9 mouse cellular contexts compared by ENCODE assay signal in the genomic region with DNA sequence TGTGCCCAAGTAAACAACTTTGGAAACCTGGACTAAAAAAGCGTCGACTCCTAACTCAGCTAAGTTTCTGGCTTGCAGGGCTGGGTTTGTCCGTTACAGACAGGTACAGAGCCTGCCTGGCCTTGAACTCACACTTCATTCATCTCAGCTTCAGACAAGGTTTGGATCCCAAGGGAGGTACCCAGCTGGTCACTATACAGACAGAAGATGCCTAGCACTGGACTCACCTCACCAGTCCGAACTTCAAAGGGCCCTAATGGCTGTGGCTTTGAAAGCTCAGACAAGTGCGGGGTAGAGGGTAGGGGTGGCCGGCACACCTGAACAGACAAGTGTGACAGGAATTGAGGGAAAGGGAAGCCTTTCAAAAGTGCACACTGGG. TPM values are rescaled to one million over a fixed set of nuclear protein-coding genes. Genes with fewer than 3 reads are reported as not detected.
DNase-seq lines count a peak whose midpoint lies in the region; ATAC-seq and TF ChIP-seq lines count a peak whose summit lies in the region.
"Had no signal": no experiment of that assay in that cellular context is flagged by ENCODE, and none has a peak within 500 bp of the region (broad histone marks: within the 10 kb centered on the region; RNA-seq: fewer than 3 reads in every experiment).

No protein-coding gene starts in this region.

- 0 out of 2 replicates have a peak overlapping the region, but pooled peaks have one; percentile 3 for H3K9ac ChIP-seq in heart, adult 2 months (ENCODE audit: low read depth, low read length)
- peak overlapping the region; percentile 92; the same call in 1 of the 2 replicates for H3K9ac ChIP-seq in forebrain, embryonic 15.5 days (replicated peaks)
- H3K9ac ChIP-seq in liver, embryonic 14.5 days (replicated peaks), result peak overlapping the region; percentile 84

- peak overlapping the region; percentile 83 for H3K4me3 ChIP-seq in heart, adult 2 months
- peak overlapping the region; percentile 57 for H3K4me3 ChIP-seq in forebrain, embryonic 15.5 days
- peak overlapping the region; percentile 22 to 80 for H3K4me3 ChIP-seq in liver, embryonic 14.5 days (ENCODE audit: insufficient read depth in 1 of 2, low read depth in 2 of 2, low read length in 2 of 2)

- no peaks in the 10 kb centered on the region for H3K36me3 ChIP-seq in heart, adult 2 months (ENCODE audit: control insufficient read depth, insufficient read depth, low read length)
- H3K36me3 ChIP-seq in forebrain, embryonic 15.5 days, result peaks cover 23% of the 10 kb centered on the region
- H3K36me3 ChIP-seq in liver, embryonic 14.5 days (replicated peaks; ENCODE audit: control insufficient read depth, insufficient read depth, low read depth), result peaks cover 11% of the 10 kb centered on the region; the same call in 1 of the 2 replicates

- 48% methylated on average over 6 of the region's 6 CpGs for WGBS in heart, adult 2 months
- WGBS in forebrain, embryonic 15.5 days, result 30% methylated on average over 6 of the region's 6 CpGs
- 44% methylated on average over 6 of the region's 6 CpGs for WGBS in liver, embryonic 14.5 days (ENCODE audit: insufficient replicate concordance)

- 0 out of 2 replicates have a peak, but pooled peaks have one; percentile 32 for TF ChIP-seq EP300 in heart, adult 2 months (IDR thresholded peaks at IDR 0.05; ENCODE audit: insufficient read depth, low read depth, low read length)
- TF ChIP-seq EP300 in liver, embryonic 14.5 days (IDR thresholded peaks at IDR 0.05; ENCODE audit: low read depth), result no peak

- peak overlapping the region; percentile 67; the same call in 1 of the 2 replicates for H3K4me2 ChIP-seq in forebrain, embryonic 15.5 days (replicated peaks)
- peak overlapping the region; percentile 99 for H3K4me2 ChIP-seq in liver, embryonic 14.5 days (ENCODE audit: low read depth)

- TF ChIP-seq CTCF in heart, adult 2 months (IDR thresholded peaks at IDR 0.05), result no peak
- TF ChIP-seq CTCF in liver, embryonic 14.5 days (IDR thresholded peaks at IDR 0.05; ENCODE audit: low read depth), result no peak

- no peak for TF ChIP-seq POLR2A in heart, adult 2 months (IDR thresholded peaks at IDR 0.05; ENCODE audit: insufficient read depth, low read depth, low read length)

- H3K27me3 ChIP-seq in heart, adult 2 months (ENCODE audit: control insufficient read depth, insufficient read depth, low read length), result no peaks in the 10 kb centered on the region
- no peaks in the 10 kb centered on the region for H3K27me3 ChIP-seq in forebrain, embryonic 15.5 days
- peaks cover 5% of the 10 kb centered on the region; the same call in 1 of the 2 replicates for H3K27me3 ChIP-seq in liver, embryonic 14.5 days (ENCODE audit: control insufficient read depth, insufficient read depth, low read length)

- no peaks in the 10 kb centered on the region for H3K9me3 ChIP-seq in forebrain, embryonic 15.5 days
- no peaks in the 10 kb centered on the region for H3K9me3 ChIP-seq in liver, embryonic 14.5 days (ENCODE audit: control insufficient read depth, low read length)

- ATAC-seq in CD4-positive, CD25-positive, alpha-beta regulatory T cell, adult 4 months, result peak; percentile 2
- peak; percentile 18; the same call in 1 of the 2 replicates for ATAC-seq in forebrain, embryonic 15.5 days (replicated peaks)
- 0 out of 2 replicates have a peak, but pooled peaks have one; percentile 6 for ATAC-seq in liver, embryonic 14.5 days (ENCODE audit: insufficient read depth)

- H3K27ac ChIP-seq in heart, adult 2 months, result peak overlapping the region; percentile 88
- 0 out of 2 replicates have a peak overlapping the region, but pooled peaks have one; percentile 6 for H3K27ac ChIP-seq in forebrain, embryonic 15.5 days (replicated peaks)
- H3K27ac ChIP-seq in liver, embryonic 14.5 days, result no peak overlapping the region

- no peak for DNase-seq in heart, adult 2 months
- no peak for DNase-seq in heart, postnatal 14 days
- DNase-seq in liver, embryonic 14.5 days (ENCODE audit: low read depth in 3 of 3, low spot score in 3 of 3), result no peak
- no peak for DNase-seq in left cerebral cortex, postnatal 4 days
- no peak for DNase-seq in thymus, adult 18-20 months
- no peak for DNase-seq in MN1 (ENCODE audit: low spot score)

- peaks cover 8% of the 10 kb centered on the region for H3K4me1 ChIP-seq in heart, adult 2 months (ENCODE audit: control insufficient read depth, insufficient read depth, low read length)
- H3K4me1 ChIP-seq in forebrain, embryonic 15.5 days, result peaks cover 30% of the 10 kb centered on the region
- peaks cover 12 to 15% of the 10 kb centered on the region in 2 experiments for H3K4me1 ChIP-seq in liver, embryonic 14.5 days (replicated peaks; ENCODE audit: control insufficient read depth in 2 of 2, insufficient read depth in 2 of 2, low read length in 1 of 2)

- intact Hi-C loops in heart, adult 2 months (cut with DNase I), result no loop called here
- intact Hi-C loops in heart, postnatal 14 days (cut with DNase I), result loop anchor here (10.0 kb wide), 1 partner anchor 296 kb away; no protein-coding TSS in a partner anchor
- intact Hi-C loops in left cerebral cortex, postnatal 4 days (cut with DNase I), result no loop called here

- H3K79me2 ChIP-seq in heart, adult 2 months (replicated peaks; ENCODE audit: control insufficient read depth, insufficient read depth, low read length), result no peaks in the 10 kb centered on the region

RNA-seq across cellular contexts. Expression of a gene that starts 0.3 kb away (rescaled TPM):
- total RNA-seq in heart, adult 2 months (2021), result 10 to 100 TPM; 12.0 to 13.5 TPM
- 20.8 and 27.6 TPM in 2 replicates for polyA plus RNA-seq in heart, adult 2 months (2012; rRNA removed)
- total RNA-seq in heart, postnatal 14 days (2021), result 10 to 100 TPM; 13.9 to 14.5 TPM
- polyA plus RNA-seq in CD4-positive, CD25-positive, alpha-beta regulatory T cell, adult 4 months (2017; shearing (Covaris generic)), result 100 to 1,000 TPM; 126 to 167 TPM
- 41.4 and 41.6 TPM in 2 replicates for polyA plus RNA-seq in forebrain, embryonic 15.5 days (2015; fragmentation: Nextera tagmentation; extraction: Ambion mirVana)
- polyA plus RNA-seq in liver, embryonic 14.5 days (2012; rRNA removed), result 4.8 and 5.0 TPM in 2 replicates
- 4.5 and 5.2 TPM in 2 replicates for polyA plus RNA-seq in liver, embryonic 14.5 days (2014; fragmentation: Nextera tagmentation; extraction: Ambion mirVana)
- 10 to 100 TPM; 29.2 to 33.0 TPM for total RNA-seq in left cerebral cortex, postnatal 4 days (2021)

RNA-seq across cellular contexts. Expression of a gene that starts 7.0 kb away (rescaled TPM):
- 1 to 10 TPM; 4.5 to 4.8 TPM for total RNA-seq in heart, adult 2 months (2021)
- polyA plus RNA-seq in heart, adult 2 months (2012; rRNA removed), result 3.0 and 3.7 TPM in 2 replicates
- 1 to 10 TPM; 7.6 to 8.5 TPM for total RNA-seq in heart, postnatal 14 days (2021)
- 1 to 10 TPM; 1.8 to 5.0 TPM for polyA plus RNA-seq in CD4-positive, CD25-positive, alpha-beta regulatory T cell, adult 4 months (2017; shearing (Covaris generic))
- 19.5 and 21.8 TPM in 2 replicates for polyA plus RNA-seq in forebrain, embryonic 15.5 days (2015; fragmentation: Nextera tagmentation; extraction: Ambion mirVana)
- polyA plus RNA-seq in liver, embryonic 14.5 days (2012; rRNA removed), result 2.8 and 2.9 TPM in 2 replicates
- 3.7 and 5.2 TPM in 2 replicates for polyA plus RNA-seq in liver, embryonic 14.5 days (2014; fragmentation: Nextera tagmentation; extraction: Ambion mirVana)
- total RNA-seq in left cerebral cortex, postnatal 4 days (2021), result 10 to 100 TPM; 20.6 to 21.2 TPM

RNA-seq across cellular contexts. Expression of a gene that starts 19.5 kb away (rescaled TPM):
- 10 to 100 TPM; 69.9 to 93.5 TPM for total RNA-seq in heart, adult 2 months (2021)
- polyA plus RNA-seq in heart, adult 2 months (2012; rRNA removed), result 50.4 and 56.2 TPM in 2 replicates
- 10 to 100 TPM; 53.0 to 56.9 TPM for total RNA-seq in heart, postnatal 14 days (2021)
- 1 to 10 TPM; 4.0 to 4.4 TPM for polyA plus RNA-seq in CD4-positive, CD25-positive, alpha-beta regulatory T cell, adult 4 months (2017; shearing (Covaris generic))
- polyA plus RNA-seq in forebrain, embryonic 15.5 days (2015; fragmentation: Nextera tagmentation; extraction: Ambion mirVana), result 3.0 and 3.5 TPM in 2 replicates
- polyA plus RNA-seq in liver, embryonic 14.5 days (2012; rRNA removed), result 4.4 and 5.3 TPM in 2 replicates
- polyA plus RNA-seq in liver, embryonic 14.5 days (2014; fragmentation: Nextera tagmentation; extraction: Ambion mirVana), result 2.3 and 2.8 TPM in 2 replicates
- total RNA-seq in left cerebral cortex, postnatal 4 days (2021), result 1 to 10 TPM; 6.6 to 7.1 TPM

RNA-seq across cellular contexts. Expression of a gene that starts 38.4 kb away (rescaled TPM):
- 1 to 10 TPM; 4.3 to 5.6 TPM for total RNA-seq in heart, adult 2 months (2021)
- 5.0 and 8.8 TPM in 2 replicates for polyA plus RNA-seq in heart, adult 2 months (2012; rRNA removed)
- 1 to 10 TPM; 4.7 to 7.5 TPM for total RNA-seq in heart, postnatal 14 days (2021)
- polyA plus RNA-seq in CD4-positive, CD25-positive, alpha-beta regulatory T cell, adult 4 months (2017; shearing (Covaris generic)), result 10 to 100 TPM; 19.9 to 26.7 TPM
- 18.0 and 21.5 TPM in 2 replicates for polyA plus RNA-seq in forebrain, embryonic 15.5 days (2015; fragmentation: Nextera tagmentation; extraction: Ambion mirVana)
- polyA plus RNA-seq in liver, embryonic 14.5 days (2012; rRNA removed), result 8.2 and 10.7 TPM in 2 replicates
- 6.4 and 8.8 TPM in 2 replicates for polyA plus RNA-seq in liver, embryonic 14.5 days (2014; fragmentation: Nextera tagmentation; extraction: Ambion mirVana)
- total RNA-seq in left cerebral cortex, postnatal 4 days (2021), result 10 to 100 TPM; 17.4 to 17.6 TPM

RNA-seq across cellular contexts. Expression of a gene that starts 49.3 kb away (rescaled TPM):
- total RNA-seq in heart, adult 2 months (2021), result under 1 TPM; 0.08 to 0.11 TPM
- 0.08 TPM in 1 of 2 replicates, not detected in the other for polyA plus RNA-seq in heart, adult 2 months (2012; rRNA removed)
- total RNA-seq in heart, postnatal 14 days (2021), result under 1 TPM in 1 of 2 experiments, not detected in 1; 0.07 TPM
- polyA plus RNA-seq in CD4-positive, CD25-positive, alpha-beta regulatory T cell, adult 4 months (2017; shearing (Covaris generic)), result not detected
- 1.5 TPM in 2 replicates for polyA plus RNA-seq in forebrain, embryonic 15.5 days (2015; fragmentation: Nextera tagmentation; extraction: Ambion mirVana)
- polyA plus RNA-seq in liver, embryonic 14.5 days (2012; rRNA removed), result 0.03 and 0.06 TPM in 2 replicates
- polyA plus RNA-seq in liver, embryonic 14.5 days (2014; fragmentation: Nextera tagmentation; extraction: Ambion mirVana), result not detected in 2 replicates
- total RNA-seq in left cerebral cortex, postnatal 4 days (2021), result under 1 TPM; 0.56 to 0.83 TPM
- total RNA-seq: neutrophil, adult 5-6 weeks had no signal

Comparison
In these comparisons a context has a peak if more than half of its experiments do, and no peak if none do; other contexts are left out.
1. H3K9ac ChIP-seq: peak in every context shown above with its lines; median percentile 92 in forebrain, embryonic 15.5 days; 84 in liver, embryonic 14.5 days; 3 in heart, adult 2 months.